Mouse (Mus musculus): ENCODE data around the gene Tnfaip3.

The Tnfaip3 gene

GRCm38 (mm10) chr10:18974486-18974885 lies 41.0 kb downstream of the Tnfaip3 start:
- in situ Hi-C loops (cut with MboI, MseI): loop anchor here (10.0 kb wide), 1 partner anchor 970 kb away; no protein-coding TSS in a partner anchor

GRCm38 (mm10) chr10:18966893-18967292 lies 48.6 kb downstream of the Tnfaip3 start:
- in situ Hi-C loops (cut with MboI, MseI): no loop called here

- in situ Hi-C loops (cut with MboI, MseI): no loop called here
Observed at GRCm38 (mm10) chr10:18965601-18966000, 49.9 kb downstream of the Tnfaip3 start.

- in situ Hi-C loops (cut with MboI, MseI): no loop called here
Observed at GRCm38 (mm10) chr10:18964856-18965255, 50.6 kb downstream of the Tnfaip3 start.

GRCm38 (mm10) chr10:18959777-18960492 lies 55.5 kb downstream of the Tnfaip3 start:
- in situ Hi-C loops (cut with MboI, MseI): loop anchor here (5.0 to 10.0 kb wide), 2 partner anchors 42 to 225 kb away; no protein-coding TSS in a partner anchor

- in situ Hi-C loops (cut with MboI, MseI): loop anchor here (10.0 kb wide), 1 partner anchor 231 kb away; no protein-coding TSS in a partner anchor
Observed at GRCm38 (mm10) chr10:18953706-18954071, 61.8 kb downstream of the Tnfaip3 start.

- in situ Hi-C loops (cut with MboI, MseI): loop anchor here (10.0 kb wide), 1 partner anchor 232 kb away; no protein-coding TSS in a partner anchor
Observed at GRCm38 (mm10) chr10:18953011-18953705, 62.3 kb downstream of the Tnfaip3 start.

Measured in regulatory T cell (primary cell).